In genomic region chr9:45843007-45843406, GRCm38 (mm10) we compare ENCODE assay signal across 19 mouse cellular contexts. TPM values are rescaled to one million over a fixed set of nuclear protein-coding genes. Genes with fewer than 3 reads are reported as not detected.
DNase-seq lines count a peak whose midpoint lies in the region; TF ChIP-seq lines count a peak whose summit lies in the region.
"Had no signal": no experiment of that assay in that cellular context is flagged by ENCODE, and none has a peak within 500 bp of the region (broad histone marks: within the 10 kb centered on the region; RNA-seq: fewer than 3 reads in every experiment).

No protein-coding gene starts in this region.

- H3K27ac ChIP-seq in gastrocnemius, adult 2 months = peak overlapping the region; percentile 86
- no peak overlapping the region for H3K27ac ChIP-seq in heart, adult 2 months
- H3K27ac ChIP-seq: embryonic facial prominence, embryonic 15.5 days; forebrain, embryonic 10.5 days; heart, embryonic 15.5 days; hindbrain, embryonic 15.5 days had no signal

- no peaks in the 10 kb centered on the region for H3K27me3 ChIP-seq in C2C12 (ENCODE audit: control insufficient read depth, insufficient read depth, insufficient read length)
- H3K27me3 ChIP-seq in heart, adult 2 months (ENCODE audit: control insufficient read depth, insufficient read depth, low read length) = no peaks in the 10 kb centered on the region
- H3K27me3 ChIP-seq: embryonic facial prominence, embryonic 15.5 days; heart, embryonic 15.5 days; hindbrain, embryonic 15.5 days had no signal

- H3K4me1 ChIP-seq in heart, adult 2 months (ENCODE audit: control insufficient read depth, insufficient read depth, low read length) = peaks cover 11% of the 10 kb centered on the region

- H3K79me3 ChIP-seq in C2C12 (ENCODE audit: low read depth) = peaks cover 41% of the 10 kb centered on the region

- no peak for TF ChIP-seq CTCF in gastrocnemius, adult 2 months (IDR thresholded peaks at IDR 0.05)
- TF ChIP-seq CTCF in C2C12 (IDR thresholded peaks at IDR 0.05; ENCODE audit: control insufficient read depth, insufficient read depth, insufficient read length) = no peak
- TF ChIP-seq CTCF in heart, adult 2 months (IDR thresholded peaks at IDR 0.05) = no peak

- TF ChIP-seq EP300 in heart, adult 2 months (IDR thresholded peaks at IDR 0.05; ENCODE audit: insufficient read depth, low read depth, low read length) = no peak

- intact Hi-C loops in gastrocnemius, adult 2 months (cut with DNase I) = no loop called here
- intact Hi-C loops in heart, adult 2 months (cut with DNase I) = no loop called here

- H3K4me3 ChIP-seq in gastrocnemius, adult 2 months = peak overlapping the region; percentile 75
- H3K4me3 ChIP-seq in C2C12 (ENCODE audit: insufficient read depth, poor library complexity, severe bottlenecking) = no peak overlapping the region
- H3K4me3 ChIP-seq in heart, adult 2 months = no peak overlapping the region
- H3K4me3 ChIP-seq: embryonic facial prominence, embryonic 15.5 days; erythroblast, embryonic 14.5 days; forebrain, embryonic 10.5 days; heart, embryonic 15.5 days; hindbrain, embryonic 15.5 days had no signal

- peaks cover 72% of the 10 kb centered on the region for H3K79me2 ChIP-seq in C2C12 (ENCODE audit: control insufficient read depth, insufficient read depth)
- H3K79me2 ChIP-seq in heart, adult 2 months (replicated peaks; ENCODE audit: control insufficient read depth, insufficient read depth, low read length) = no peaks in the 10 kb centered on the region

- no peaks in the 10 kb centered on the region for H3K36me3 ChIP-seq in C2C12 (ENCODE audit: control insufficient read depth, insufficient read depth)
- H3K36me3 ChIP-seq in heart, adult 2 months (ENCODE audit: control insufficient read depth, insufficient read depth, low read length) = peaks cover 2% of the 10 kb centered on the region
- H3K36me3 ChIP-seq: embryonic facial prominence, embryonic 15.5 days; forebrain, embryonic 10.5 days; heart, embryonic 15.5 days; hindbrain, embryonic 15.5 days had no signal

- 83% methylated on average over 5 of the region's 5 CpGs for WGBS in heart, adult 2 months

- H3K9ac ChIP-seq in heart, adult 2 months (ENCODE audit: low read depth, low read length) = no peak overlapping the region
- H3K9ac ChIP-seq: embryonic facial prominence, embryonic 15.5 days; heart, embryonic 15.5 days; hindbrain, embryonic 15.5 days had no signal

- peak; percentile 55 for DNase-seq in gastrocnemius, adult 2 months
- DNase-seq in gastrocnemius, postnatal 25 days = no peak
- peak; percentile 45 for DNase-seq in 3T3-L1 (ENCODE audit: low read depth, low spot score)
- peak; percentile 65 for DNase-seq in skeletal muscle tissue, adult 2 months (ENCODE audit: low read depth, low spot score)
- DNase-seq in heart, adult 2 months = no peak
- DNase-seq: adrenal gland, postnatal 14 days; B cell, adult 2 months; cerebellum, adult 8-10 months; cerebellum, postnatal 14 days; embryo, embryonic 11 days; gastrocnemius, postnatal 14 days; heart, adult 18-20 months; heart, postnatal 36 days had no signal

- no peak overlapping the region for H3ac ChIP-seq in C2C12 (ENCODE audit: control insufficient read depth, insufficient read length, low read depth)

- no peak for TF ChIP-seq POLR2A in heart, adult 2 months (IDR thresholded peaks at IDR 0.05; ENCODE audit: insufficient read depth, low read depth, low read length)

TF ChIP-seq in C2C12, 6 proteins besides CTCF, POLR2A, EP300 and RAD21:
- no peak for TF ChIP-seq MYOG (IDR thresholded peaks at IDR 0.05; ENCODE audit: control insufficient read depth, extremely low read depth, insufficient read length)
- no peak for TF ChIP-seq FOSL1 (IDR thresholded peaks at IDR 0.05; ENCODE audit: insufficient read depth, low read length, poor library complexity, severe bottlenecking)
- TF ChIP-seq USF1 (IDR thresholded peaks at IDR 0.05; ENCODE audit: low read depth) = no peak
- no peak for TF ChIP-seq MYOD1 (IDR thresholded peaks at IDR 0.05; ENCODE audit: control insufficient read depth, insufficient read length, low read depth)
- TF ChIP-seq CEBPB (IDR thresholded peaks at IDR 0.05; ENCODE audit: low read depth) = peak; percentile 81
- no peak for TF ChIP-seq MAX (IDR thresholded peaks at IDR 0.05)

RNA-seq across cellular contexts. Expression of gene Bace1, which starts 4.6 kb away (rescaled TPM):
- total RNA-seq in gastrocnemius, adult 2 months (2021) = 10 to 100 TPM; 26.1 to 72.2 TPM
- 10 to 100 TPM; 34.1 to 43.6 TPM for total RNA-seq in gastrocnemius, postnatal 25 days (2021)
- polyA plus RNA-seq in C2C12 (2012; fragmentation: generic; extraction: Trizol) = 9.9 TPM
- 10 to 100 TPM; 29.5 to 30.6 TPM for total RNA-seq in heart, adult 2 months (2021)
- 22.7 and 25.3 TPM in 2 replicates for polyA plus RNA-seq in heart, adult 2 months (2012; rRNA removed)

RNA-seq across cellular contexts. Expression of gene Cep164, which starts 14.5 kb away (rescaled TPM):
- 1 to 10 TPM; 2.0 to 2.5 TPM for total RNA-seq in gastrocnemius, adult 2 months (2021)
- total RNA-seq in gastrocnemius, postnatal 25 days (2021) = 1 to 10 TPM; 2.6 to 3.0 TPM
- polyA plus RNA-seq in C2C12 (2012; fragmentation: generic; extraction: Trizol) = 12.7 TPM
- 1 to 10 TPM; 6.0 to 6.2 TPM for total RNA-seq in heart, adult 2 months (2021)
- polyA plus RNA-seq in heart, adult 2 months (2012; rRNA removed) = 6.0 and 7.4 TPM in 2 replicates

Comparison
In these comparisons a context has a peak if more than half of its experiments do, and no peak if none do; other contexts are left out.
1. DNase-seq: peak in gastrocnemius, adult 2 months (single experiment), 3T3-L1 (single experiment) and skeletal muscle tissue, adult 2 months (single experiment); none in gastrocnemius, postnatal 25 days (single experiment) and heart, adult 2 months (0 of 2).